Mouse (Mus musculus): ENCODE data around the gene Map10.

GRCm38 (mm10) chr8:125702868-125703473 lies 33.4 kb downstream of the Map10 start:
- no peak for TF ChIP-seq CTCF (IDR thresholded peaks at IDR 0.05; ENCODE audit: low read depth, low read length)
- TF ChIP-seq POLR2A (IDR thresholded peaks at IDR 0.05; ENCODE audit: extremely low read depth, insufficient read depth, low read length): no peak
